Mouse (Mus musculus): ENCODE data around the gene Scnm1.
A peak's percentile ranks its signal among the peaks of the same experiment; 100 is the strongest.

Gene Scnm1

GRCm38 (mm10) chr3:95106338-95107117 lies 27.3 kb downstream of the Scnm1 start, which contains the start of gene Pip5k1a:
Gene Pip5k1a (minus strand): TSS chr3:95106930.
- Histone ChIP-seq H3K27me3 (ENCODE audit: control insufficient read depth, insufficient read depth, low read length, poor library complexity, severe bottlenecking) (no peaks in the 10 kb centered on the region), H3K36me3 (ENCODE audit: control insufficient read depth, insufficient read depth, low read length, poor library complexity, severe bottlenecking) (no peaks in the 10 kb centered on the region)
- peak; percentile 99 for DNase-seq (ENCODE audit: low read depth, low spot score)

- H3K36me3 ChIP-seq (ENCODE audit: control insufficient read depth, insufficient read depth, low read length, poor library complexity, severe bottlenecking), result no peaks in the 10 kb centered on the region
- DNase-seq (ENCODE audit: low read depth, low spot score), result peak; percentile 34
- H3K27me3 ChIP-seq (ENCODE audit: control insufficient read depth, insufficient read depth, low read length, poor library complexity, severe bottlenecking), result no peaks in the 10 kb centered on the region
Observed at GRCm38 (mm10) chr3:95105586-95106337, 28.0 kb downstream of the Scnm1 start.

GRCm38 (mm10) chr3:95105121-95105520 lies 28.7 kb downstream of the Scnm1 start:
- no peak for DNase-seq (ENCODE audit: low read depth, low spot score)
- no peaks in the 10 kb centered on the region for H3K27me3 ChIP-seq (ENCODE audit: control insufficient read depth, insufficient read depth, low read length, poor library complexity, severe bottlenecking)

GRCm38 (mm10) chr3:95100854-95101253 lies 33.0 kb downstream of the Scnm1 start:
- Histone ChIP-seq H3K27me3 (ENCODE audit: control insufficient read depth, insufficient read depth, low read length, poor library complexity, severe bottlenecking) (no peaks in the 10 kb centered on the region), H3K36me3 (ENCODE audit: control insufficient read depth, insufficient read depth, low read length, poor library complexity, severe bottlenecking) (0 out of 2 replicates have a peak, but pooled peaks cover 2% of the 10 kb centered on the region)
- DNase-seq (ENCODE audit: low read depth, low spot score), result no peak

More at GRCm38 (mm10) chr3:95105121-95105520, 28.7 kb downstream of the Scnm1 start:
- no peaks in the 10 kb centered on the region for H3K36me3 ChIP-seq (ENCODE audit: control insufficient read depth, insufficient read depth, low read length, poor library complexity, severe bottlenecking)

- no peaks in the 10 kb centered on the region for H3K27me3 ChIP-seq (ENCODE audit: control insufficient read depth, insufficient read depth, low read length, poor library complexity, severe bottlenecking)
- DNase-seq (ENCODE audit: low read depth, low spot score), result no peak
- H3K36me3 ChIP-seq (ENCODE audit: control insufficient read depth, insufficient read depth, low read length, poor library complexity, severe bottlenecking), result 0 out of 2 replicates have a peak, but pooled peaks cover 2% of the 10 kb centered on the region
Observed at GRCm38 (mm10) chr3:95088071-95088470, 45.7 kb downstream of the Scnm1 start.

Data from splenic B cell, adult 2 months (primary cell).